Mouse (Mus musculus) cortical plate, adult 2 months (tissue): ENCODE results near the gene Tnfaip6.

ENCODE experiments used
- CTCF ChIP-seq: fragments of 200-500 bp; IDR thresholded peaks from 2 replicates; pipeline ENCODE4 v1.5.1; 2011; ENCODE audit warnings: mild to moderate bottlenecking, control low read depth, low read length; ENCODE audit not compliant: insufficient read depth; ENCODE audit errors: extremely low read depth
- POLR2A ChIP-seq: fragments of 200-500 bp; IDR thresholded peaks from 2 replicates; pipeline ENCODE4 v1.6.1; 2011; ENCODE audit warnings: mild to moderate bottlenecking, low read length, control low read depth; ENCODE audit not compliant: insufficient read depth; ENCODE audit errors: extremely low read depth

GRCm38 (mm10) chr2:52036929-52037595 lies 747 bp upstream of the Tnfaip6 start:
- TF ChIP-seq CTCF (no peak), POLR2A (no peak)
